Mouse (Mus musculus): Measurements from ENCODE around the gene Gm8094. TPM values are rescaled to one million over a fixed set of nuclear protein-coding genes. Genes with fewer than 3 reads are reported as not detected.
"Not testable (repeated sequence)": the region's sequence is repeated elsewhere in the genome, so short reads cannot be mapped to it uniquely, and the experiment has no call there.

Gm8094 gene
- polyA plus RNA-seq (2016; fragmentation: Nextera tagmentation; extraction: Ambion mirVana) = not detected in 2 replicates

GRCm38 (mm10) chr14:43076543-43076942 lies at the start of gene Gm8094:
TSS of gene Gm8094 (minus strand) at chr14:43076643.
- not testable (repeated sequence) for H3K9me3 ChIP-seq (replicated peaks); H3K27me3 ChIP-seq (ENCODE audit: low read depth, poor library complexity, severe bottlenecking); H3K4me1 ChIP-seq; H3K36me3 ChIP-seq; H3K27ac ChIP-seq; H3K4me3 ChIP-seq; DNase-seq (ENCODE audit: low spot score)
- 96% methylated on average over 2 of the region's 2 CpGs for WGBS

GRCm38 (mm10) chr14:43119673-43120072 lies 43.2 kb upstream of the Gm8094 start:
- not testable (repeated sequence) for H3K4me1 ChIP-seq; H3K4me3 ChIP-seq; DNase-seq (ENCODE audit: low spot score); H3K27me3 ChIP-seq (ENCODE audit: low read depth, poor library complexity, severe bottlenecking); H3K36me3 ChIP-seq; H3K27ac ChIP-seq; H3K9me3 ChIP-seq (replicated peaks)
- WGBS = 89% methylated on average over 3 of the region's 3 CpGs

- not testable (repeated sequence) for H3K4me1 ChIP-seq; H3K36me3 ChIP-seq; H3K9me3 ChIP-seq (replicated peaks); DNase-seq (ENCODE audit: low spot score); H3K27me3 ChIP-seq (ENCODE audit: low read depth, poor library complexity, severe bottlenecking); H3K27ac ChIP-seq; H3K4me3 ChIP-seq
- WGBS = 77% methylated on average over 3 of the region's 3 CpGs
Observed at GRCm38 (mm10) chr14:43100301-43100700, 23.9 kb upstream of the Gm8094 start, which contains the start of gene Gm8104. TSS of gene Gm8104 (plus strand) at chr14:43100601.

- H3K9me3 ChIP-seq (replicated peaks); H3K4me1 ChIP-seq; H3K36me3 ChIP-seq; DNase-seq (ENCODE audit: low spot score); H3K27me3 ChIP-seq (ENCODE audit: low read depth, poor library complexity, severe bottlenecking); H3K27ac ChIP-seq; H3K4me3 ChIP-seq: not testable (repeated sequence)
- 47% methylated on average over 1 of the region's 14 CpGs for WGBS
Observed at GRCm38 (mm10) chr14:43089103-43089919, 12.9 kb upstream of the Gm8094 start.

- H3K27ac ChIP-seq; H3K4me1 ChIP-seq; H3K27me3 ChIP-seq (ENCODE audit: low read depth, poor library complexity, severe bottlenecking); DNase-seq (ENCODE audit: low spot score); H3K36me3 ChIP-seq; H3K9me3 ChIP-seq (replicated peaks); H3K4me3 ChIP-seq: not testable (repeated sequence)
- WGBS = 72% methylated on average over 1 of the region's 1 CpGs
Observed at GRCm38 (mm10) chr14:43084936-43085730, 8.7 kb upstream of the Gm8094 start.

- 74% methylated on average over 4 of the region's 4 CpGs for WGBS
- H3K4me3 ChIP-seq; H3K27me3 ChIP-seq (ENCODE audit: low read depth, poor library complexity, severe bottlenecking); H3K27ac ChIP-seq; H3K36me3 ChIP-seq; DNase-seq (ENCODE audit: low spot score); H3K4me1 ChIP-seq; H3K9me3 ChIP-seq (replicated peaks): not testable (repeated sequence)
Observed at GRCm38 (mm10) chr14:43060179-43060578, 16.3 kb downstream of the Gm8094 start.

GRCm38 (mm10) chr14:43058063-43058462 lies 18.4 kb downstream of the Gm8094 start:
- WGBS = 84% methylated on average over 3 of the region's 3 CpGs
- not testable (repeated sequence) for H3K4me1 ChIP-seq; H3K4me3 ChIP-seq; H3K27ac ChIP-seq; DNase-seq (ENCODE audit: low spot score); H3K27me3 ChIP-seq (ENCODE audit: low read depth, poor library complexity, severe bottlenecking); H3K36me3 ChIP-seq; H3K9me3 ChIP-seq (replicated peaks)

Other genes starting within 250 kb of the Gm8094 start
- not detected in 2 replicates for gene Gm21977, start 223.2 kb downstream of the Gm8094 start, polyA plus RNA-seq (2016; fragmentation: Nextera tagmentation; extraction: Ambion mirVana)
- not detected in 2 replicates for gene Gm8082, start 83.0 kb downstream of the Gm8094 start, polyA plus RNA-seq (2016; fragmentation: Nextera tagmentation; extraction: Ambion mirVana)
- gene Gm10376, start 61.0 kb downstream of the Gm8094 start, polyA plus RNA-seq (2016; fragmentation: Nextera tagmentation; extraction: Ambion mirVana) = not detected in 2 replicates
- not detected in 2 replicates for gene Gm8104, start 24.0 kb upstream of the Gm8094 start, polyA plus RNA-seq (2016; fragmentation: Nextera tagmentation; extraction: Ambion mirVana)
- gene Gm7233, start 103.2 kb upstream of the Gm8094 start, polyA plus RNA-seq (2016; fragmentation: Nextera tagmentation; extraction: Ambion mirVana) = 0.10 TPM in 1 of 2 replicates, not detected in the other
- gene Gm8122, start 158.7 kb upstream of the Gm8094 start, polyA plus RNA-seq (2016; fragmentation: Nextera tagmentation; extraction: Ambion mirVana) = not detected in 2 replicates
- not detected in 2 replicates for gene Gm8126, start 182.0 kb upstream of the Gm8094 start, polyA plus RNA-seq (2016; fragmentation: Nextera tagmentation; extraction: Ambion mirVana)
- gene Gm9732, start 198.4 kb upstream of the Gm8094 start, polyA plus RNA-seq (2016; fragmentation: Nextera tagmentation; extraction: Ambion mirVana) = not detected in 2 replicates
- not detected in 2 replicates for gene Gm8127, start 217.2 kb upstream of the Gm8094 start, polyA plus RNA-seq (2016; fragmentation: Nextera tagmentation; extraction: Ambion mirVana)